Mouse (Mus musculus) stomach, postnatal 0 days (tissue): ENCODE data around the gene Tnrc6a.

Experiments used
- CTCF ChIP-seq: IDR thresholded peaks from 2 replicates; pipeline ENCODE4 v1.5.1; 2016; ENCODE audit warnings: antibody characterized with exemption, low read depth, mild to moderate bottlenecking, moderate library complexity
- EP300 ChIP-seq: optimal IDR thresholded peaks from 2 replicates; pipeline ENCODE3; 2016; ENCODE audit warnings: antibody characterized with exemption

DNA sequence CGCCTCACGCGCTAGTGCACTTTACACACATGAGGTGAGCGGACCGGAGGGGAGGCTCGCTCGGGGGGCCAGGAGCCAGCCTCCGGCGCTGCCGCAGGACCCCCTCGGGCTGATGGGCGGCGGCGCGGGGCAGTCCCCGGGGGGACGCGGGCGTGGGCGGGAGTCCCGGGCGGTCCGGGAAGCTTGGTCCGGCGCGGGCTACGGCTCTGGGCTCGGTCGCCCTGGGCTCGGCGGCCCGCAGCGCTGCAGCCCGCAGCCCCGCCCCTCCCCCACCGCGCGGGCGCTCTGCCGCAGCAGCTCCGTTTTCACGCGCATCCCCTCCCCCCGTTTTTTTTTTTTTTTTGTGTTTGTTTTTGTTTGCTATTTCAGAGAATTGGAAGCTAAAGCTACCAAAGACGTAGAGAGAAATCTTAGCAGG lies 623 bp downstream of the Tnrc6a start:
- no peak for TF ChIP-seq CTCF
- no peak for TF ChIP-seq EP300
